Mouse (Mus musculus): ENCODE data around the gene Olfr600. TPM values are rescaled to one million over a fixed set of nuclear protein-coding genes. Genes with fewer than 3 reads are reported as not detected.

Gene Olfr600
- total RNA-seq (2014; fragmentation: Nextera tagmentation): not detected in 2 replicates
- total RNA-seq (2017): 0.06 and 0.11 TPM in 2 replicates
- polyA plus RNA-seq (2012): not detected in 2 replicates

DNA sequence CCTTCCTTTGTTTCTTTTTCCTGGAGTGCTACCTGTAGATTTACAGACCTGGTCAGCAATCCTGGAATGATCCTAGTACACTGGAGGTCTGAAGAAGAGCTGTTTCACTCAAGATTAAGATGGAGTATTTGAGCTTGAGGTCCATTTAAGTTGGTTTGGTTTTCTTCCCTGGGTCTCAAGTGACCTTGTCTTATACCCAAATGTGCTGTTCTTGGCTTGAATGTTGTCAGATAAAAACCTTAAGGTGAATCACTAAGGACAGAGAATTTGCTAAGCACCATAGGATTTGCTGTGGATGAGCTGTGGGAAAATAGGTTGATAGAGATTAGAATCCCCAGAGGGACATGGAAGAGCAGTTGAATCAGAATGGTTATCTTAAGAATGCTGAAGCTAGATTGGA, at the start of gene Olfr600:
Gene Olfr600 (minus strand): TSS at position 101 of the 400 bp plus-strand sequence.
- no peaks in the 10 kb centered on the region for H3K4me1 ChIP-seq (ENCODE audit: insufficient read depth, low read depth, low read length)
- no peaks in the 10 kb centered on the region for H3K27me3 ChIP-seq (ENCODE audit: insufficient read depth, low read length)
- H3K4me3 ChIP-seq (ENCODE audit: low read depth, low read length): no peak within 1 kb of the TSS
- no peak for DNase-seq (ENCODE audit: low spot score)
- no peaks in the 10 kb centered on the region for H3K9me3 ChIP-seq (replicated peaks)
- no peak for ATAC-seq (ENCODE audit: extremely low read depth, insufficient number of reproducible peaks, low FRiP score, poor library complexity, severe bottlenecking)
- H3K36me3 ChIP-seq (replicated peaks): no peaks in the 10 kb centered on the region
- TF ChIP-seq TAL1 (conservative IDR thresholded peaks at IDR 0.05; ENCODE audit: low read depth, low read length) (no peak), POLR2AphosphoS5 (IDR thresholded peaks at IDR 0.05; ENCODE audit: insufficient replicate concordance, low read depth, low read length) (no peak), GATA1 (IDR thresholded peaks at IDR 0.05; ENCODE audit: borderline replicate concordance, low read length) (no peak), CTCF (IDR thresholded peaks at IDR 0.05; ENCODE audit: low read depth, low read length) (no peak), GATA2 (IDR thresholded peaks at IDR 0.05; ENCODE audit: borderline replicate concordance, low read depth, low read length) (no peak)

DNA sequence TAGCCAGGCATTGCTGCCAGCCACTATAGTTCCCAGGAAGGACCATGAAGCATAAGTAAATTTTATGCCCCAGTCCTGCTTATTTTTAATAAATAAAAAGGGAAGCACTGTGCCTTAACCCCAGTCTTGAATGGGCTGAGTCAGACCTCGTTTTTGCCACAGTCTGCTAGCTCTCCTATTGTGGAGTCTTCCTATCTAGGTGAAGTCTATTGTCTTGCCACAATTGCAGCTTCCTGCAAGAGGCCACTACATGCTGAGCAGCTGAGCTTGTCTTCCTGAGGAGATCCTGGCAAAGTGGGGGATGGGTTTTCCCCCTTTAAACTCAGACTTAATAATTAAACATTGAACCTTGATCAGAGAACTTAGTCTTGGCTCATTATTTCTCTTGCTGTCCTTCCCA, 49.5 kb upstream of the Olfr600 start:
- Histone ChIP-seq H3K36me3 (replicated peaks) (no peaks in the 10 kb centered on the region), H3K4me3 (ENCODE audit: low read depth, low read length) (no peak overlapping the region), H3K4me1 (ENCODE audit: insufficient read depth, low read depth, low read length) (no peaks in the 10 kb centered on the region), H3K9me3 (replicated peaks) (no peaks in the 10 kb centered on the region), H3K27me3 (ENCODE audit: insufficient read depth, low read length) (0 out of 2 replicates have a peak, but pooled peaks cover 4% of the 10 kb centered on the region)
- ATAC-seq (ENCODE audit: extremely low read depth, insufficient number of reproducible peaks, low FRiP score, poor library complexity, severe bottlenecking) (no peak), DNase-seq (ENCODE audit: low spot score) (no peak)
- TF ChIP-seq GATA2 (IDR thresholded peaks at IDR 0.05; ENCODE audit: borderline replicate concordance, low read depth, low read length) (no peak), POLR2AphosphoS5 (IDR thresholded peaks at IDR 0.05; ENCODE audit: insufficient replicate concordance, low read depth, low read length) (no peak), TAL1 (conservative IDR thresholded peaks at IDR 0.05; ENCODE audit: low read depth, low read length) (no peak), CTCF (IDR thresholded peaks at IDR 0.05; ENCODE audit: low read depth, low read length) (no peak), GATA1 (IDR thresholded peaks at IDR 0.05; ENCODE audit: borderline replicate concordance, low read length) (no peak)

DNA sequence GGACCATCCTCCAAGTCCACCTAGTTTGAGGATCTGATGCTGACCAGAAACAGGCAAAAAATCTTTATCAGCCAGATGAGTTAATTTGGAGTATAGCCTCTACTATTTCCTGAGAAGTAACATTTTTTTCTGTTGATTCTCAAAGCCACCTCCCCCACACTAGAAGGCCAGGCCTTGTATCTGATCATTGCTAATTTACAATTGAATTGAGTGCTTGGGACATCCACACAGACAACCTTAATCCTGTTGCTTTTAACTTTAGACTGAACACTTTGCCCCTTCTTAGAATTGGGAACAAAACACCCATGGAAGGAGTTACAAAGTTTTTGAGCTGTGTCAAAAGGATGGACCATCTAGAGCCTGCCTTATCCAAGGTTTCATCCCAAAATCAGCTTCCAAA, 48.3 kb upstream of the Olfr600 start:
- no peak for TF ChIP-seq GATA2 (IDR thresholded peaks at IDR 0.05; ENCODE audit: borderline replicate concordance, low read depth, low read length)
- no peak for TF ChIP-seq TAL1 (conservative IDR thresholded peaks at IDR 0.05; ENCODE audit: low read depth, low read length)
- no peak for TF ChIP-seq GATA1 (IDR thresholded peaks at IDR 0.05; ENCODE audit: borderline replicate concordance, low read length)
- no peak for TF ChIP-seq POLR2AphosphoS5 (IDR thresholded peaks at IDR 0.05; ENCODE audit: insufficient replicate concordance, low read depth, low read length)
- TF ChIP-seq CTCF (IDR thresholded peaks at IDR 0.05; ENCODE audit: low read depth, low read length): no peak
- H3K4me3 ChIP-seq (ENCODE audit: low read depth, low read length): no peak overlapping the region
- no peaks in the 10 kb centered on the region for H3K36me3 ChIP-seq (replicated peaks)
- no peak for DNase-seq (ENCODE audit: low spot score)
- no peaks in the 10 kb centered on the region for H3K9me3 ChIP-seq (replicated peaks)
- ATAC-seq (ENCODE audit: extremely low read depth, insufficient number of reproducible peaks, low FRiP score, poor library complexity, severe bottlenecking): no peak
- 0 out of 2 replicates have a peak, but pooled peaks cover 4% of the 10 kb centered on the region for H3K27me3 ChIP-seq (ENCODE audit: insufficient read depth, low read length)
- no peaks in the 10 kb centered on the region for H3K4me1 ChIP-seq (ENCODE audit: insufficient read depth, low read depth, low read length)

DNA sequence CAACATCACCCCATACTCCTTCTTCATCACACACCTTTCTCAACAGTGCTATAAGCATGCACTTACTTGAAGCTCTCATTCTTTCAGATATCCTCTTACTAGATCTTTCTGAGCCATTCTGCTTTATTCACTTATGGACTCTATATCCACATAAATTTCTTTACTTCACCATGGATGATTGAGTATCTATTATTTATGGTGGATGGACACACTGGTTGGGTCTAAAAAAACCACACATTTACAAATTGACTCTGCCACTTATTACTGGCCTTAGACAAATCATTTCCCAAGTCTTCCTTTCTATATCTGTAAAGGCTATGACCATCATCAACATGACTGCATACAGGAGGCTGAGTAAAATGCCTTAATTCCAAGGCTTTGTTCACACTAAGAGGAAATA, 36.6 kb upstream of the Olfr600 start, which contains the start of gene Olfr603:
Gene Olfr603 (minus strand): TSS at position 101 of the 400 bp plus-strand sequence.
- no peak for TF ChIP-seq POLR2AphosphoS5 (IDR thresholded peaks at IDR 0.05; ENCODE audit: insufficient replicate concordance, low read depth, low read length)
- no peak for TF ChIP-seq GATA1 (IDR thresholded peaks at IDR 0.05; ENCODE audit: borderline replicate concordance, low read length)
- no peak for TF ChIP-seq CTCF (IDR thresholded peaks at IDR 0.05; ENCODE audit: low read depth, low read length)
- no peak for TF ChIP-seq GATA2 (IDR thresholded peaks at IDR 0.05; ENCODE audit: borderline replicate concordance, low read depth, low read length)
- no peak for TF ChIP-seq TAL1 (conservative IDR thresholded peaks at IDR 0.05; ENCODE audit: low read depth, low read length)
- H3K27me3 ChIP-seq (ENCODE audit: insufficient read depth, low read length): no peaks in the 10 kb centered on the region
- H3K36me3 ChIP-seq (replicated peaks): no peaks in the 10 kb centered on the region
- no peak for DNase-seq (ENCODE audit: low spot score)
- H3K4me1 ChIP-seq (ENCODE audit: insufficient read depth, low read depth, low read length): no peaks in the 10 kb centered on the region
- no peaks in the 10 kb centered on the region for H3K9me3 ChIP-seq (replicated peaks)
- no peak within 1 kb of the TSS for H3K4me3 ChIP-seq (ENCODE audit: low read depth, low read length)
- ATAC-seq (ENCODE audit: extremely low read depth, insufficient number of reproducible peaks, low FRiP score, poor library complexity, severe bottlenecking): no peak

DNA sequence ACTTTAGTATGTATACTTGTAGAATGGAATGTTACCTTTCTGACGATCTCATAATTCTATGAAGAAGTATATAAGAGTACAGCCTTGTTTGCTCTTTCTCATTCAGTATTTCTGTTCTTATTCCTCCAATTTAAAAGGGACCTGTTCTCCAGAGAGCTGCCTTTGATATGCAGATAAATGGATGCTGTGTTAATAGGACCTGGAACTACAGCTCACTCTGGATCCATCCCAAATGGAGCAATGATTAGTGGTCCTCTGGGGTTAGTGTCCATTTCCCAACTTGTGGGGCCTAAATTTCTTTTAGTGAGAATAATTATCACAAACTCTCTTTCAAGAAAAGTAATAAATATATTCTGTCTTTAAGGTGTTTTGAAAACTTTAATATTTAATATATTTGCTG, 13.1 kb upstream of the Olfr600 start, which contains the start of gene Olfr601:
Gene Olfr601 (minus strand): TSS at position 101 of the 400 bp plus-strand sequence.
- TF ChIP-seq GATA1 (IDR thresholded peaks at IDR 0.05; ENCODE audit: borderline replicate concordance, low read length) (no peak), CTCF (IDR thresholded peaks at IDR 0.05; ENCODE audit: low read depth, low read length) (no peak), POLR2AphosphoS5 (IDR thresholded peaks at IDR 0.05; ENCODE audit: insufficient replicate concordance, low read depth, low read length) (no peak), GATA2 (IDR thresholded peaks at IDR 0.05; ENCODE audit: borderline replicate concordance, low read depth, low read length) (no peak), TAL1 (conservative IDR thresholded peaks at IDR 0.05; ENCODE audit: low read depth, low read length) (no peak)
- no peak within 1 kb of the TSS for H3K4me3 ChIP-seq (ENCODE audit: low read depth, low read length)
- no peaks in the 10 kb centered on the region for H3K36me3 ChIP-seq (replicated peaks)
- 0 out of 2 replicates have a peak, but pooled peaks cover 2% of the 10 kb centered on the region for H3K27me3 ChIP-seq (ENCODE audit: insufficient read depth, low read length)
- DNase-seq (ENCODE audit: low spot score): no peak
- no peak for ATAC-seq (ENCODE audit: extremely low read depth, insufficient number of reproducible peaks, low FRiP score, poor library complexity, severe bottlenecking)
- no peaks in the 10 kb centered on the region for H3K9me3 ChIP-seq (replicated peaks)
- H3K4me1 ChIP-seq (ENCODE audit: insufficient read depth, low read depth, low read length): no peaks in the 10 kb centered on the region; the same call in 1 of the 2 replicates

DNA sequence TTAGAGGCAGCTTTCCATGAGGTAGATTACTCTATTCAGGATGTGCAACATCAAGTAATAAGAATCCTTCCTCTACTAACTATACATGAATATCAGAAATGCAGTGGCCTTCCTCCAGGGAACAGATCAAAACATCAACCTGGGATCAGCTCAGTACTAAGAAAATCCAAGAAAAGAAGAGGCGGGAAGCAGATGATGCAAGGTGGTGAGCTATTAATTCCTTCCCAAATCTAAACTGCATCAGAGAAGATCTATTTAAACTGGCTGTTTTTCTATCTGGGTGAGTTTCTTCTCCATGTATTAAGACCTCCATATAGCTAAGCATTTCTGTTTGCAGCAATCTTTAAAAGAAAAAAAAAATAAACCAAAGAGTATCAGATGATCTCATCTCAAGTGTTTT, 13.9 kb downstream of the Olfr600 start, which contains the start of gene Olfr599:
Gene Olfr599 (plus strand): TSS at position 301 of the 400 bp plus-strand sequence.
- no peak within 1 kb of the TSS for H3K4me3 ChIP-seq (ENCODE audit: low read depth, low read length)
- DNase-seq (ENCODE audit: low spot score): no peak
- no peaks in the 10 kb centered on the region for H3K36me3 ChIP-seq (replicated peaks)
- TF ChIP-seq TAL1 (conservative IDR thresholded peaks at IDR 0.05; ENCODE audit: low read depth, low read length) (no peak), POLR2AphosphoS5 (IDR thresholded peaks at IDR 0.05; ENCODE audit: insufficient replicate concordance, low read depth, low read length) (no peak), GATA2 (IDR thresholded peaks at IDR 0.05; ENCODE audit: borderline replicate concordance, low read depth, low read length) (no peak), CTCF (IDR thresholded peaks at IDR 0.05; ENCODE audit: low read depth, low read length) (no peak), GATA1 (IDR thresholded peaks at IDR 0.05; ENCODE audit: borderline replicate concordance, low read length) (no peak)
- no peaks in the 10 kb centered on the region for H3K4me1 ChIP-seq (ENCODE audit: insufficient read depth, low read depth, low read length)
- H3K27me3 ChIP-seq (ENCODE audit: insufficient read depth, low read length): no peaks in the 10 kb centered on the region
- H3K9me3 ChIP-seq (replicated peaks): no peaks in the 10 kb centered on the region
- no peak for ATAC-seq (ENCODE audit: extremely low read depth, insufficient number of reproducible peaks, low FRiP score, poor library complexity, severe bottlenecking)

Data from G1E (cell line).